Mouse (Mus musculus): ENCODE results near the gene Gm9918. TPM values are rescaled to one million over a fixed set of nuclear protein-coding genes. Genes with fewer than 3 reads are reported as not detected.

Gm9918 gene
- polyA plus RNA-seq, 1 experiment from 2014 or later, result not detected

GRCm38 (mm10) chr15:102316263-102316662, 45.9 kb downstream of the Gm9918 start:
- Histone ChIP-seq H3K79me2 (ENCODE audit: inconsistent target) (no peaks in the 10 kb centered on the region), H3K27ac (peak overlapping the region; percentile 35), H3K4me3 (ENCODE audit: inconsistent target) (no peak overlapping the region), H3K36me3 (ENCODE audit: inconsistent target) (no peaks in the 10 kb centered on the region)
- WGBS (ENCODE audit: missing documents), result 86% methylated on average over 6 of the region's 6 CpGs

Other genes starting within 250 kb of the Gm9918 start
- gene Krt18, start 242.4 kb upstream of the Gm9918 start, polyA plus RNA-seq (2018), result not detected in 3 replicates
- 153 to 214 TPM (median 191 TPM) in 3 replicates for gene Eif4b, start 196.8 kb upstream of the Gm9918 start, polyA plus RNA-seq (2018)
- 0.37 to 0.66 TPM in 2 of 3 replicates, not detected in the other for gene Tns2, start 170.2 kb upstream of the Gm9918 start, polyA plus RNA-seq (2018)
- gene Spryd3, start 134.3 kb upstream of the Gm9918 start, polyA plus RNA-seq (2018), result 22.0 to 28.2 TPM (median 22.5 TPM) in 3 replicates
- not detected in 3 replicates for gene Igfbp6, start 126.2 kb upstream of the Gm9918 start, polyA plus RNA-seq (2018)
- gene Soat2, start 120.0 kb upstream of the Gm9918 start, polyA plus RNA-seq (2018), result 0.06 to 0.15 TPM in 2 of 3 replicates, not detected in the other
- 18.5 to 29.1 TPM (median 19.8 TPM) in 3 replicates for gene Zfp740, start 67.3 kb upstream of the Gm9918 start, polyA plus RNA-seq (2018)
- gene Csad, start 65.8 kb upstream of the Gm9918 start, polyA plus RNA-seq (2018), result 10.6 to 26.7 TPM (median 14.8 TPM) in 3 replicates
- gene Itgb7, start 38.6 kb upstream of the Gm9918 start, polyA plus RNA-seq (2018), result 3.5 to 14.3 TPM (median 5.0 TPM) in 3 replicates
- gene Rarg, start 13.0 kb upstream of the Gm9918 start, polyA plus RNA-seq (2018), result 4.7 to 19.6 TPM (median 7.5 TPM) in 3 replicates
- gene Mfsd5, start 8.9 kb downstream of the Gm9918 start, polyA plus RNA-seq (2018), result 49.9 to 84.0 TPM (median 66.7 TPM) in 3 replicates
- gene Espl1, start 25.7 kb downstream of the Gm9918 start, polyA plus RNA-seq (2018), result 1.0 to 5.7 TPM (median 3.5 TPM) in 3 replicates
- 258 to 355 TPM (median 355 TPM) in 3 replicates for gene Pfdn5, start 55.6 kb downstream of the Gm9918 start, polyA plus RNA-seq (2018)
- 15.1 to 28.2 TPM (median 21.0 TPM) in 3 replicates for gene Myg1, start 61.1 kb downstream of the Gm9918 start, polyA plus RNA-seq (2018)
- gene Aaas, start 80.2 kb downstream of the Gm9918 start, polyA plus RNA-seq (2018), result 10.7 to 28.2 TPM (median 18.0 TPM) in 3 replicates
- gene Sp7, start 96.6 kb downstream of the Gm9918 start, polyA plus RNA-seq (2018), result not detected in 3 replicates
- gene Sp1, start 135.6 kb downstream of the Gm9918 start, polyA plus RNA-seq (2018), result 19.8 to 22.7 TPM (median 22.6 TPM) in 3 replicates
- 0.07 TPM in 1 of 3 replicates, not detected in the others for gene Amhr2, start 174.8 kb downstream of the Gm9918 start, polyA plus RNA-seq (2018)
- gene Prr13, start 188.5 kb downstream of the Gm9918 start, polyA plus RNA-seq (2018), result 149 to 380 TPM (median 236 TPM) in 3 replicates
- gene Pcbp2, start 200.0 kb downstream of the Gm9918 start, polyA plus RNA-seq (2018), result 469 to 548 TPM (median 534 TPM) in 3 replicates
- gene Gm10337, start 233.2 kb downstream of the Gm9918 start, polyA plus RNA-seq (2018), result not detected in 3 replicates
- 4.7 to 7.1 TPM (median 5.2 TPM) in 3 replicates for gene Map3k12, start 246.5 kb downstream of the Gm9918 start, polyA plus RNA-seq (2018)
- 12.9 to 30.0 TPM (median 24.7 TPM) in 3 replicates for gene Tarbp2, start 247.6 kb downstream of the Gm9918 start, polyA plus RNA-seq (2018)

Measured in macrophage (primary cell).